Mouse (Mus musculus): ENCODE measurements at regions not wholly inside any gene's neighbourhood (a gene's known extent, or its start where the extent isn't known, plus 50 kb on each side); places are given as distances from the start of the nearest gene placed in this dataset.

GRCm38 (mm10) chr17:60830498-60830897, 1817.3 kb upstream of the Nudt12 start:
- TF ChIP-seq CTCF (IDR thresholded peaks at IDR 0.05; ENCODE audit: borderline replicate concordance, insufficient read depth, low read depth, low read length), result no peak
- TF ChIP-seq POLR2A (IDR thresholded peaks at IDR 0.05; ENCODE audit: borderline replicate concordance, insufficient read depth, low read length), result no peak

Measured in cerebellum, adult 2 months (tissue).